Mouse (Mus musculus): ENCODE results near the gene Cnot1.

The Cnot1 gene

DNA sequence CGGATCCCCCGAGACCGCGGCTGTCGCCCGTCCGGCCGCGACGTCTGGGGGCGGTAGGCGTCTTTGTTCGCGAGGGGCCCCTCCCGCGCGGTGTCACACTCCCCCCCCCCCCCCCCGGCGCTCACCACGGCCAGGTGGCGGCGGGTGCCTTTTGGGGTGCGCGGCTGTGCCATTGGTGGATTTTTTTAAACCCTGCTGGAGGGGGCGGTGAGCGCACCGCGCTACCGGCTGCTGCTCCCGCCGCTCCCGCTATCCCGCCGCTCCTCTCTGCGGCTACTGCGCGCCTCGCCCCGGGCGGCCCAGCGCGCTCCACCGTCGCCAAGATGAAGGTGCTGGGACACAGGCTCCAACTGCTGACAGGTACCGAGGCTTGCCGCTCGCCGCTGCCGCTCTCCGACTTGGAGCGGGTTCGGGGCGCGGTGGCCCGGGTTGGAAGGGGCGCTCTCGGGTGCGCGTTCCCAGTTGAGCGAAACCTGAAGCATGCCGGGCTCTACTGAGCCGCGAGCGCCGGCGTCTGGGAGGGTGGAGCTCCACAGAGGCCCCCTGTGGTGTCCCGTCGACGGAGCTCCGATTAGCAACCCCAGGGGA, 129.1 kb downstream of the Cnot1 start:
- DNase-seq: peak; percentile 60

DNA sequence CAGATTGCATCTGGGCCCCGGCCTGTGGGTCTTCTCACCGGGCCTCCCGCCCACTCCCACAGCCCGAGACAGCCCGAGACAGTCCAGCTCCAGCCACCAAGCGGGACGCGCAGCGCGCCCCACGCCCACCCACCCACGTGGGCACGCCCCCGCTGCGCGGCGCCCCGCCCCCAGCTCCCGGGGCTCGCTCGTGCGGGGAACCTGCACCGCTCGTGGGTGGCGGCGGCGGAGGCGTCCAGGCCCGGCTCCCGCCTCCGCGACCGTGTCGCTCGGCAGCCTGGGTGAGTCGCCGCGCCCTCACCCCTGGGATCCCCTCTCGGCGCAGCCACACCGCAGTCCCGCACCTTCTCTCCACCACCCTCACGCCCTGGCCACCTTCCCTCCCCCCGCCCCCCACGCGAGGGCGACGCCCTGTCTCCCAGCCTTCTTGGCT, 129.7 kb downstream of the Cnot1 start:
- DNase-seq: no peak

DNA sequence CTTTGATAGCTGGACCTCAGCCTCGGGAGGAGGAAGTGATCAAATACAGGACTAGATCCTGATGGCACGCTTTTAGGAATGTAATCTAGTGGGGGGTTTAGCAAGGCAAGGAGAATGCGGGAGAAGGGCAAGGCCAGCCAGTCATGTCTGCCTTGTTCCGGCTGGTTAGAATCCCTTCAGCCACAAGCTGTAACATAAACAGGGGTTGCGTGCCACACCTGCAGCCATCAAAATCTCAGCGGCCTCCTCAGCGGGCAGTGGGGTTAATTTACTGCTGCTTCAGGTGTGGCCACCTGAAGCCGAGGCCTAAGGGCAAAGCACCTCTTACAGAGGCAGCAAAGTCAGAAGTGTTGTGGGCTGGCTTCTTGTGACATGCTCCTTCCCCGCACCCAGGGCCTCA, 130.6 kb downstream of the Cnot1 start, which contains the start of gene Ndrg4:
TSS of gene Ndrg4 (plus strand) at position 350 of the 400 bp plus-strand sequence.
- no peak for DNase-seq

DNA sequence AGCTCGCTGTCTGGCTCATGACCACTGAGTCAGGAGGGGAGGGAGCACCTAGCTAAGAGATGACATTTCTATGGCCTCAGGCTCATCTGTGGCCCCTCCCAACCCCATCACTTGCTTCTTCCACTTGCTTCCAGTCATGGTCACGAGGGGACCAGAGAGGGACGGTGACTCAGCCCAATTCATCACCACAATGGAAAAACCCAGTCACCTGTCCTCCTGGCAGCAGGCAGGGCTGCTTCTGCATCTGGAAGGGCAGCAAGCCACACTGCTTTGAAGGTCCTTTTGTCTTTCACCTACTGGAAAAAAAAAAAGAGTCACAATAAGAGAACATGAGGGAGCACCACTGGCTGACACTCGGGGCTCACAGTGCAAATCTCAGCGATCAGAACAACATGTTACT, 134.5 kb downstream of the Cnot1 start:
- no peak for DNase-seq

DNA sequence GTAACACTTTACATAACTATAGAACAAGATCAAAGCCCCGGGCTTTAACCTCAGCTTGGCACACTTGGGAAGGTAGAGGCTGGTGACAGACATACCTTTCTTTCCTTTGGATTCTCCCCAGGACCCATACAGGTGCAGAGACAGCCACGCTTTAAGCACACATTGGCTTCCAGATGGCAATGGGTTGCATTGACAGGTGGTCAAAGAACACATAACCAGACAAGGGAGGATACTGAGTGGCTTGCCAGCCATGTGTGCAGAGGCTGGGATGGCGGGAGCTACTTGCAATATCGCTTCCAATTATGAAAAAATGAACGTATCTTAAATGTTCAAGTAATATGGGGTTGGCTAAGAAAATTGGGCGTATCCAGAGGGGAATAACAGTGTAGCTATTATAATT, 135.4 kb downstream of the Cnot1 start:
- no peak for DNase-seq

DNA sequence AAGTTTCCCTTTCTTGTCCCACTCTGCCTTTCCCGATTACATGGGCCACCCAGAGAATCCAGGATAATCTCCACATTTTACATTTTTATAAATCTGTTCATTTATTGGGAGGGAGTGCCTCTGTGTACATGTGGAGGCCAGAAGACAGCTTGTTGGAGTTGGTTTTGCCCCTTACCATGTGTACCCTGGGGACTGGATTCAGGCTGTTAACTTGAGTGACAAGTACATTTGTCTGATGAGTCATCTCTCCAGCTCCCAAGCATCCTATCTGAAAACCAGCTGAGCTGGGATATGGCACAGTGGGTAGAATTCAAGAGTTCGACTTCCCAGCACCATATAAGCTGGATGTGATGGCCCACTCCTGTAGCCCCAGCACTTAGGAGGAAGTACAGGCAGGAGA, 137.3 kb downstream of the Cnot1 start:
- DNase-seq: no peak
